In the genomic region with DNA sequence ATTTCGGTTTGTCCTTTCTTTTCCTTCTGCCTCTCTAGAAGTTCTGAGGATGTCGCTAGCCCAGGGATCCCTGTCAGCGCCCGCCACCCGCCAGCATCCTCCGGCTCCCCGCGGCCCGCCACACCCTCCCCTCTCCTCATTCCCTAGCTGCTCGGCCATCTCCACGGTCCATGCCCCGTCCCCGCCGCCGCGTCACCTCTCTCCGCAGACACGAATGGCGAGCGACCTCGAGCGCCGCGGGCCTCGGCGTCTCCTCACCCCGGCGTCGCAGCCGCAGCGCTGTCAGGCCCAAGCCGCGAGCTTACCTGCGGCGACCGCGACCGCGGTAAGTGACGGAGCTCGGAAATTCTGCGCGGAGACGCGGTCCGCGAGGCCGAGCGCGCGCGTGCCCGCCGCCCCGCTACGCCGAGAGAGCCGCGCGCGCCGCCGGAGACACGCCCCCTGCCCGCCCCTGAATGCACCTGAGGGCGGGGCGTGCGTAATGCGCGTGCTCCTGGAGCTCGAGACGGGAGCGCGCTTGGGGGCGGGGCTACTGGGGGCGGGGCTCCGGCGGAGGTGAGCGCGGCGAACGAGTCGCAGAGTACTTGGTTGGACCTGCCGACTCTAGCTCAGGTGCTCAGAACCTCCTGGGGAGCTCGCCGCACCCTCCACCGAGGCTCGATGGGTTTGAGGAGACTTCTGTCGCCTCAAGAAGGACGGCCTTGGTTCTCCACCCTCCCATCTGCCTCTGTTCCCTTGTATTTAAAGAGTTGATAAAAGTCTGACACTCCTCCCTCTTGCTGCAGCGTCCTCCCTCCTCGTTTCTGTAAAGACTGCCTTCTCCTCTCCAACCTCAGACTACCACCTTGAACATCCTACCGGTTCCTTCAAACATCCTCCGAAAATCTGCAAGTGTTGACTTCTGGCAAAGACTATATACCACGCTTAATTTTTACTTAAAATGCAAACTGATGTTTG, we compare ENCODE assay signal across 8 mouse cellular contexts. TPM values are rescaled to one million over a fixed set of nuclear protein-coding genes. Genes with fewer than 3 reads are reported as not detected.
A peak's percentile ranks its signal among the peaks of the same experiment; 100 is the strongest.
DNase-seq lines count a peak whose midpoint lies in the region; ATAC-seq and TF ChIP-seq lines count a peak whose summit lies in the region.

A gene (minus strand): TSS at position 428 of the 957 bp plus-strand sequence.

- peak; percentile 56 for DNase-seq in 416B (ENCODE audit: low read depth)
- peak; percentile 94 for DNase-seq in embryonic facial prominence, embryonic 14.5 days (ENCODE audit: low spot score)
- DNase-seq in heart, adult 2 months, result peak; percentile 90 to 91
- DNase-seq in kidney, adult 2 months, result peak; percentile 93
- peak; percentile 97 for DNase-seq in midbrain, embryonic 14.5 days
- DNase-seq in spleen, adult 18-20 months, result peak; percentile 80 to 91

- peak; percentile 89 for ATAC-seq in embryonic facial prominence, embryonic 14.5 days (ENCODE audit: low read depth)
- peak; percentile 81 for ATAC-seq in limb, embryonic 12.5 days (ENCODE audit: insufficient number of reproducible peaks, insufficient read depth, low FRiP score, low TSS enrichment, low read depth)
- peak; percentile 91 for ATAC-seq in midbrain, embryonic 14.5 days (ENCODE audit: low FRiP score, low TSS enrichment)

- peak within 1 kb of the TSS; percentile 78 for H3K4me3 ChIP-seq in bone marrow, adult 2 months (replicated peaks; ENCODE audit: control insufficient read depth, low read depth, low read length)
- peak within 1 kb of the TSS; percentile 82 for H3K4me3 ChIP-seq in embryonic facial prominence, embryonic 14.5 days (ENCODE audit: low read depth, low read length)
- H3K4me3 ChIP-seq in heart, adult 2 months, result peak within 1 kb of the TSS; percentile 61
- H3K4me3 ChIP-seq in kidney, adult 2 months (ENCODE audit: insufficient read depth, low read depth, low read length), result peak within 1 kb of the TSS; percentile 91
- H3K4me3 ChIP-seq in limb, embryonic 12.5 days (replicated peaks), result peak within 1 kb of the TSS; percentile 77
- H3K4me3 ChIP-seq in midbrain, embryonic 14.5 days (replicated peaks; ENCODE audit: low read depth, low read length), result peak within 1 kb of the TSS; percentile 81

- no peaks in the 10 kb centered on the region for H3K36me3 ChIP-seq in embryonic facial prominence, embryonic 14.5 days (ENCODE audit: control insufficient read depth, insufficient read depth, low read length)
- H3K36me3 ChIP-seq in heart, adult 2 months (ENCODE audit: control insufficient read depth, insufficient read depth, low read length), result peaks cover 2% of the 10 kb centered on the region; the same call in 1 of the 2 replicates
- no peaks in the 10 kb centered on the region for H3K36me3 ChIP-seq in kidney, adult 2 months (ENCODE audit: control insufficient read depth, insufficient read depth, low read length)
- no peaks in the 10 kb centered on the region for H3K36me3 ChIP-seq in limb, embryonic 12.5 days
- no peaks in the 10 kb centered on the region for H3K36me3 ChIP-seq in midbrain, embryonic 14.5 days (ENCODE audit: control insufficient read depth, insufficient read depth, low read length)

- H3K4me1 ChIP-seq in bone marrow, adult 2 months (ENCODE audit: control insufficient read depth, insufficient read depth, low read length), result peaks cover 1% of the 10 kb centered on the region; the same call in 1 of the 2 replicates
- peaks cover 8% of the 10 kb centered on the region; the same call in 1 of the 2 replicates for H3K4me1 ChIP-seq in embryonic facial prominence, embryonic 14.5 days (ENCODE audit: control insufficient read depth, insufficient read depth, low read length)
- H3K4me1 ChIP-seq in heart, adult 2 months (ENCODE audit: control insufficient read depth, insufficient read depth, low read length), result no peaks in the 10 kb centered on the region; the same call in 1 of the 2 replicates
- H3K4me1 ChIP-seq in kidney, adult 2 months (ENCODE audit: control insufficient read depth, insufficient read depth, low read length), result no peaks in the 10 kb centered on the region
- peaks cover 9% of the 10 kb centered on the region for H3K4me1 ChIP-seq in limb, embryonic 12.5 days (replicated peaks)
- H3K4me1 ChIP-seq in midbrain, embryonic 14.5 days (ENCODE audit: control insufficient read depth, insufficient read depth, low read length), result no peaks in the 10 kb centered on the region

- H3K4me2 ChIP-seq in embryonic facial prominence, embryonic 14.5 days (ENCODE audit: low read depth, low read length), result peak within 1 kb of the TSS; percentile 78
- H3K4me2 ChIP-seq in limb, embryonic 12.5 days, result peak within 1 kb of the TSS; percentile 81
- peak within 1 kb of the TSS; percentile 88 for H3K4me2 ChIP-seq in midbrain, embryonic 14.5 days (ENCODE audit: low read length)

- TF ChIP-seq POLR2A in bone marrow, adult 2 months (IDR thresholded peaks at IDR 0.05; ENCODE audit: borderline replicate concordance, control insufficient read depth, low read depth, low read length), result no peak
- TF ChIP-seq POLR2A in heart, adult 2 months (IDR thresholded peaks at IDR 0.05; ENCODE audit: insufficient read depth, low read depth, low read length), result no peak
- TF ChIP-seq POLR2A in kidney, adult 2 months (IDR thresholded peaks at IDR 0.05; ENCODE audit: low read depth, low read length), result no peak

- H3K27ac ChIP-seq in bone marrow, adult 2 months (ENCODE audit: control insufficient read depth, insufficient read depth, low read depth, low read length, poor library complexity), result no peak within 1 kb of the TSS; the same call in 1 of the 2 replicates
- peak within 1 kb of the TSS; percentile 65; the same call in 1 of the 2 replicates for H3K27ac ChIP-seq in embryonic facial prominence, embryonic 14.5 days (replicated peaks; ENCODE audit: low read depth, low read length)
- H3K27ac ChIP-seq in heart, adult 2 months, result peak within 1 kb of the TSS; percentile 65
- peak within 1 kb of the TSS; percentile 36; the same call in 1 of the 2 replicates for H3K27ac ChIP-seq in kidney, adult 2 months (ENCODE audit: insufficient read depth, low read depth, low read length)
- no peak within 1 kb of the TSS for H3K27ac ChIP-seq in limb, embryonic 12.5 days
- peak within 1 kb of the TSS; percentile 63 for H3K27ac ChIP-seq in midbrain, embryonic 14.5 days (replicated peaks; ENCODE audit: low read depth, low read length)

- no peak for TF ChIP-seq EP300 in heart, adult 2 months (IDR thresholded peaks at IDR 0.05; ENCODE audit: insufficient read depth, low read depth, low read length)

- no peaks in the 10 kb centered on the region for H3K27me3 ChIP-seq in embryonic facial prominence, embryonic 14.5 days (replicated peaks; ENCODE audit: control insufficient read depth, insufficient read depth, low read length)
- H3K27me3 ChIP-seq in heart, adult 2 months (ENCODE audit: control insufficient read depth, insufficient read depth, low read length), result no peaks in the 10 kb centered on the region
- H3K27me3 ChIP-seq in kidney, adult 2 months (replicated peaks; ENCODE audit: control insufficient read depth, insufficient read depth, low read length), result no peaks in the 10 kb centered on the region
- peaks cover 20% of the 10 kb centered on the region for H3K27me3 ChIP-seq in limb, embryonic 12.5 days
- no peaks in the 10 kb centered on the region for H3K27me3 ChIP-seq in midbrain, embryonic 14.5 days (ENCODE audit: control insufficient read depth, insufficient read depth, low read length)

- no peak for TF ChIP-seq CTCF in bone marrow, adult 2 months (IDR thresholded peaks at IDR 0.05; ENCODE audit: control insufficient read depth, insufficient read depth, low read length)
- no peak for TF ChIP-seq CTCF in heart, adult 2 months (IDR thresholded peaks at IDR 0.05)
- no peak for TF ChIP-seq CTCF in kidney, adult 2 months (conservative IDR thresholded peaks at IDR 0.05; ENCODE audit: insufficient read depth, insufficient read length, low read depth, low read length)

- H3K9ac ChIP-seq in embryonic facial prominence, embryonic 14.5 days (ENCODE audit: low read depth, low read length), result peak within 1 kb of the TSS; percentile 84
- peak within 1 kb of the TSS; percentile 98 for H3K9ac ChIP-seq in heart, adult 2 months (ENCODE audit: low read depth, low read length)
- H3K9ac ChIP-seq in limb, embryonic 12.5 days (replicated peaks), result peak within 1 kb of the TSS; percentile 71
- H3K9ac ChIP-seq in midbrain, embryonic 14.5 days (replicated peaks; ENCODE audit: low read length), result peak within 1 kb of the TSS; percentile 82

- WGBS in bone marrow, adult 2 months, result under 1% methylated on average over 92 of the region's 95 CpGs
- WGBS in embryonic facial prominence, embryonic 14.5 days, result under 1% methylated on average over 41 of the region's 95 CpGs
- 1% methylated on average over 93 of the region's 95 CpGs for whole genome bisulfite sequencing in heart, adult 2 months
- under 1% methylated on average over 95 of the region's 95 CpGs for WGBS in kidney, adult 2 months
- under 1% methylated on average over 95 of the region's 95 CpGs for WGBS in limb, embryonic 12.5 days
- 1% methylated on average over 94 of the region's 95 CpGs for WGBS in midbrain, embryonic 14.5 days

- H3K9me3 ChIP-seq in embryonic facial prominence, embryonic 14.5 days (ENCODE audit: control insufficient read depth, low read length), result no peaks in the 10 kb centered on the region
- no peaks in the 10 kb centered on the region for H3K9me3 ChIP-seq in limb, embryonic 12.5 days
- no peaks in the 10 kb centered on the region for H3K9me3 ChIP-seq in midbrain, embryonic 14.5 days (ENCODE audit: control insufficient read depth, low read length)

- no peaks in the 10 kb centered on the region for H3K79me2 ChIP-seq in heart, adult 2 months (replicated peaks; ENCODE audit: control insufficient read depth, insufficient read depth, low read length)

- intact Hi-C loops in heart, adult 2 months (cut with DNase I), result loop anchor here (10.0 kb wide), 1 partner anchor 973 kb away; a partner anchor contains a TSS

RNA-seq across cellular contexts. Expression of the gene that starts here (rescaled TPM):
- 1.0 TPM in 1 of 2 replicates, not detected in the other for polyA plus RNA-seq in bone marrow, adult 2 months (2011; ENCODE audit: insufficient read depth, insufficient read length, low replicate concordance, missing spikeins)
- polyA plus RNA-seq in embryonic facial prominence, embryonic 14.5 days (2014; fragmentation: Nextera tagmentation; extraction: Ambion mirVana), result 9.8 and 11.2 TPM in 2 replicates
- 1 to 10 TPM; 6.7 to 9.1 TPM for total RNA-seq in heart, adult 2 months (2021)
- 1.2 and 2.3 TPM in 2 replicates for polyA plus RNA-seq in heart, adult 2 months (2012; rRNA removed)
- 1.3 and 2.0 TPM in 2 replicates for polyA plus RNA-seq in kidney, adult 2 months (2012; rRNA removed)
- 4.9 and 5.5 TPM in 2 replicates for polyA plus RNA-seq in limb, embryonic 12.5 days (2016; fragmentation: Nextera tagmentation; extraction: Ambion mirVana)
- polyA plus RNA-seq in midbrain, embryonic 14.5 days (2014; fragmentation: Nextera tagmentation; extraction: Ambion mirVana), result 14.5 and 21.4 TPM in 2 replicates

Comparison
In these comparisons a context has a peak if more than half of its experiments do, and no peak if none do; other contexts are left out.
1. H3K27ac ChIP-seq: peak in embryonic facial prominence, embryonic 14.5 days (single experiment), heart, adult 2 months (single experiment), kidney, adult 2 months (single experiment) and midbrain, embryonic 14.5 days (single experiment); none in bone marrow, adult 2 months (single experiment) and limb, embryonic 12.5 days (single experiment).
2. Peak in every context shown above with its lines, with median percentiles within 50 percentile points of each other: DNase-seq, H3K4me3 ChIP-seq, ATAC-seq, H3K4me2 ChIP-seq and H3K9ac ChIP-seq.